Mouse (Mus musculus) limb, embryonic 12.5 days (tissue): ENCODE data around the gene Fam20a. TPM values are rescaled to one million over a fixed set of nuclear protein-coding genes. Genes with fewer than 3 reads are reported as not detected.

ENCODE experiments used
- ATAC-seq: fragments of 200-750 bp; cut with Nextera tagmentation; 2 replicates; pipeline ENCODE4 v1.8.0; 2017; ENCODE audit warnings: low read depth, moderate TSS enrichment; ENCODE audit not compliant: insufficient number of reproducible peaks, insufficient read depth, low FRiP score, low TSS enrichment
- H3K27ac ChIP-seq: fragments of 300-500 bp; sonication (generic); 2 replicates; pipeline ENCODE4 v1.5.1; 2016; ENCODE audit warnings: mild to moderate bottlenecking, moderate library complexity
- H3K27me3 ChIP-seq: fragments of 300-500 bp; sonication (generic); 2 replicates; pipeline ENCODE4 v1.6.1; 2016; ENCODE audit warnings: mild to moderate bottlenecking, moderate library complexity
- H3K36me3 ChIP-seq: fragments of 300-500 bp; sonication (generic); 2 replicates; pipeline ENCODE4 v1.6.1; 2016; ENCODE audit warnings: mild to moderate bottlenecking, moderate library complexity
- H3K4me1 ChIP-seq: fragments of 300-500 bp; sonication (generic); replicated peaks from 2 replicates; pipeline ENCODE4 v1.6.1; 2016
- H3K4me2 ChIP-seq: fragments of 300-500 bp; sonication (generic); 2 replicates; pipeline ENCODE4 v1.6.1; 2016; ENCODE audit warnings: mild to moderate bottlenecking, moderate library complexity
- H3K4me3 ChIP-seq: fragments of 300-500 bp; sonication (generic); replicated peaks from 2 replicates; pipeline ENCODE4 v1.5.1; 2016; ENCODE audit warnings: mild to moderate bottlenecking
- H3K9ac ChIP-seq: fragments of 300-500 bp; sonication (generic); replicated peaks from 2 replicates; pipeline ENCODE4 v1.6.1; 2016; ENCODE audit warnings: mild to moderate bottlenecking, moderate library complexity
- H3K9me3 ChIP-seq: fragments of 300-500 bp; sonication (generic); 2 replicates; pipeline ENCODE4 v1.6.1; 2016; ENCODE audit warnings: mild to moderate bottlenecking, moderate library complexity
- WGBS: fragments of 180-500 bp; shearing (Covaris S2); methylation state at CpG from one replicate; pipeline ENCODE4 v1.1.7; 2016; 5-methylcytosine and 5-hydroxymethylcytosine counted together
- polyA plus RNA-seq: library from polyadenylated mRNA; unstranded; fragments of >200 nt; fragmentation: Nextera tagmentation; extraction: Ambion mirVana; gene quantifications from 2 replicates; pipeline ENCODE4 v1.2.1, GENCODE M21; 2016

Gene Fam20a
- polyA plus RNA-seq, 1 experiment from 2014 or later: 0.28 TPM

GRCm38 (mm10) chr11:109714341-109715247 lies 7.5 kb downstream of the Fam20a start:
- ATAC-seq: peak; percentile 26; the same call in 1 of the 2 replicates
- Histone ChIP-seq H3K4me2 (peak overlapping the region; percentile 4; the same call in 1 of the 2 replicates), H3K9ac (no peak overlapping the region), H3K27me3 (peaks cover 3% of the 10 kb centered on the region; the same call in 1 of the 2 replicates), H3K27ac (peak overlapping the region; percentile 56; the same call in 1 of the 2 replicates), H3K36me3 (no peaks in the 10 kb centered on the region), H3K9me3 (no peaks in the 10 kb centered on the region), H3K4me1 (peaks cover 30% of the 10 kb centered on the region), H3K4me3 (no peak overlapping the region)
- WGBS: 45% methylated on average over 17 of the region's 17 CpGs

GRCm38 (mm10) chr11:109709501-109709900 lies 12.6 kb downstream of the Fam20a start:
- Histone ChIP-seq H3K4me3 (no peak overlapping the region), H3K27ac (no peak overlapping the region), H3K9ac (no peak overlapping the region), H3K9me3 (no peaks in the 10 kb centered on the region), H3K4me1 (peaks cover 13% of the 10 kb centered on the region), H3K27me3 (no peaks in the 10 kb centered on the region), H3K4me2 (no peak overlapping the region), H3K36me3 (no peaks in the 10 kb centered on the region)
- ATAC-seq: no peak
- WGBS: 88% methylated on average over 5 of the region's 5 CpGs

- Histone ChIP-seq H3K4me3 (no peak overlapping the region), H3K4me2 (no peak overlapping the region), H3K9me3 (no peaks in the 10 kb centered on the region), H3K9ac (no peak overlapping the region), H3K27me3 (no peaks in the 10 kb centered on the region), H3K4me1 (peaks cover 5% of the 10 kb centered on the region), H3K27ac (no peak overlapping the region), H3K36me3 (no peaks in the 10 kb centered on the region)
- WGBS: 91% methylated on average over 4 of the region's 4 CpGs
- no peak for ATAC-seq
Measured at GRCm38 (mm10) chr11:109708786-109709185, 13.3 kb downstream of the Fam20a start.

- Histone ChIP-seq H3K9me3 (no peaks in the 10 kb centered on the region), H3K4me3 (no peak overlapping the region), H3K36me3 (no peaks in the 10 kb centered on the region), H3K9ac (no peak overlapping the region), H3K27ac (no peak overlapping the region), H3K4me1 (0 out of 2 replicates have a peak, but pooled peaks cover 2% of the 10 kb centered on the region), H3K4me2 (no peak overlapping the region), H3K27me3 (no peaks in the 10 kb centered on the region)
- ATAC-seq: no peak
- 81% methylated on average over 3 of the region's 3 CpGs for WGBS
Measured at GRCm38 (mm10) chr11:109707442-109707841, 14.6 kb downstream of the Fam20a start.

GRCm38 (mm10) chr11:109706586-109706985 lies 15.5 kb downstream of the Fam20a start:
- H3K4me2 ChIP-seq: no peak overlapping the region
- H3K27me3 ChIP-seq: no peaks in the 10 kb centered on the region
- ATAC-seq: no peak
- H3K4me1 ChIP-seq: 0 out of 2 replicates have a peak, but pooled peaks cover 3% of the 10 kb centered on the region
- H3K36me3 ChIP-seq: no peaks in the 10 kb centered on the region
- no peak overlapping the region for H3K27ac ChIP-seq
- H3K9me3 ChIP-seq: no peaks in the 10 kb centered on the region
- no peak overlapping the region for H3K9ac ChIP-seq
- WGBS: 83% methylated on average over 4 of the region's 4 CpGs
- H3K4me3 ChIP-seq: no peak overlapping the region

GRCm38 (mm10) chr11:109706055-109706412 lies 16.0 kb downstream of the Fam20a start:
- ATAC-seq: no peak
- WGBS: 80% methylated on average over 9 of the region's 9 CpGs
- no peak overlapping the region for H3K4me3 ChIP-seq

GRCm38 (mm10) chr11:109705336-109706054 lies 16.6 kb downstream of the Fam20a start:
- H3K9ac ChIP-seq: no peak overlapping the region
- no peaks in the 10 kb centered on the region for H3K9me3 ChIP-seq
- H3K4me2 ChIP-seq: no peak overlapping the region
- H3K27ac ChIP-seq: no peak overlapping the region
- H3K4me1 ChIP-seq: 0 out of 2 replicates have a peak, but pooled peaks cover 3% of the 10 kb centered on the region
- no peak for ATAC-seq
- no peaks in the 10 kb centered on the region for H3K27me3 ChIP-seq
- H3K36me3 ChIP-seq: no peaks in the 10 kb centered on the region
- H3K4me3 ChIP-seq: no peak overlapping the region
- WGBS: 85% methylated on average over 9 of the region's 9 CpGs

More at GRCm38 (mm10) chr11:109706055-109706412, 16.0 kb downstream of the Fam20a start:
- no peak overlapping the region for H3K27ac ChIP-seq
- H3K27me3 ChIP-seq: no peaks in the 10 kb centered on the region
- no peaks in the 10 kb centered on the region for H3K9me3 ChIP-seq
- 0 out of 2 replicates have a peak, but pooled peaks cover 3% of the 10 kb centered on the region for H3K4me1 ChIP-seq
- no peak overlapping the region for H3K9ac ChIP-seq
- H3K36me3 ChIP-seq: no peaks in the 10 kb centered on the region
- no peak overlapping the region for H3K4me2 ChIP-seq

- H3K36me3 ChIP-seq: no peaks in the 10 kb centered on the region
- no peak overlapping the region for H3K27ac ChIP-seq
Measured at GRCm38 (mm10) chr11:109704311-109705205, 17.5 kb downstream of the Fam20a start.

GRCm38 (mm10) chr11:109703845-109704244 lies 18.2 kb downstream of the Fam20a start:
- 0 out of 2 replicates have a peak, but pooled peaks cover 3% of the 10 kb centered on the region for H3K4me1 ChIP-seq
- WGBS: 80% methylated on average over 9 of the region's 9 CpGs

More at GRCm38 (mm10) chr11:109704311-109705205, 17.5 kb downstream of the Fam20a start:
- Histone ChIP-seq H3K4me1 (0 out of 2 replicates have a peak, but pooled peaks cover 3% of the 10 kb centered on the region), H3K4me2 (no peak overlapping the region), H3K4me3 (no peak overlapping the region), H3K9ac (no peak overlapping the region), H3K27me3 (no peaks in the 10 kb centered on the region), H3K9me3 (no peaks in the 10 kb centered on the region)
- ATAC-seq: no peak
- 95% methylated on average over 22 of the region's 22 CpGs for WGBS

GRCm38 (mm10) chr11:109702031-109702815 lies 19.9 kb downstream of the Fam20a start:
- Histone ChIP-seq H3K4me1 (0 out of 2 replicates have a peak, but pooled peaks cover 3% of the 10 kb centered on the region), H3K27me3 (no peaks in the 10 kb centered on the region), H3K4me3 (no peak overlapping the region), H3K4me2 (no peak overlapping the region), H3K9me3 (no peaks in the 10 kb centered on the region), H3K27ac (no peak overlapping the region), H3K36me3 (no peaks in the 10 kb centered on the region), H3K9ac (no peak overlapping the region)
- ATAC-seq: no peak
- WGBS: 71% methylated on average over 10 of the region's 10 CpGs

More at GRCm38 (mm10) chr11:109703845-109704244, 18.2 kb downstream of the Fam20a start:
- no peaks in the 10 kb centered on the region for H3K27me3 ChIP-seq
- no peak for ATAC-seq
- H3K4me3 ChIP-seq: no peak overlapping the region
- no peaks in the 10 kb centered on the region for H3K36me3 ChIP-seq
- H3K27ac ChIP-seq: no peak overlapping the region
- no peak overlapping the region for H3K9ac ChIP-seq
- no peak overlapping the region for H3K4me2 ChIP-seq
- H3K9me3 ChIP-seq: no peaks in the 10 kb centered on the region
